Mouse (Mus musculus): ENCODE data around the gene Sdk1.

GRCm38 (mm10) chr5:142039236-142039635 is 797.9 kb downstream of the Sdk1 start:
- TF ChIP-seq POLR2A (IDR thresholded peaks at IDR 0.05; ENCODE audit: insufficient read depth, low read depth, low read length) = no peak
- no peak for TF ChIP-seq CTCF (IDR thresholded peaks at IDR 0.05; ENCODE audit: insufficient read depth, low read depth, low read length)

All from olfactory bulb, adult 2 months (tissue).